Mouse (Mus musculus): Measurements from ENCODE around the gene Dppa3. TPM values are rescaled to one million over a fixed set of nuclear protein-coding genes. Genes with fewer than 3 reads are reported as not detected.
A peak's percentile ranks its signal among the peaks of the same experiment; 100 is the strongest.

Dppa3 gene
- total RNA-seq (2014; fragmentation: Nextera tagmentation), result not detected in 2 replicates
- total RNA-seq (2017), result not detected in 2 replicates

DNA sequence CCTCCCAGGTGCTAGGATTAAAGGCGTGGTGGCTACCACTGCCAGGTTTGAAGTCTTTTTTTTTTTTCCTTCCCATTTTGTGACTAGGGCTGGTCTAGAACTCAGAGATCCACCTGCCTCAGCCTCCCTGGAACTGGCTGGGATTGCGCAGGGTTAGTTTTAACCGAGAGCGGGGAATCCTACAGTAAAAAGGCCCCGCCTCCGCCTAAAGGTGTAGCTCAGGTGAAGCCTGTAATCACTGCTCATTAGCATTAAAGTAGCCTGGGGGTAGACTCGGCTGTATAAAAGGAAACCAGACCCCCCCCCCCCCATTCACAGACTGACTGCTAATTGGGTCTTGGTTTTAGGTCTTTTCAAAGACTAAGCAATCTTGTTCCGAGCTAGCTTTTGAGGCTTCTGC, at the start of gene Dppa3:
TSS of gene Dppa3 (plus strand) at position 301 of the 400 bp plus-strand sequence.
- ATAC-seq (replicated peaks; ENCODE audit: low FRiP score, low TSS enrichment, poor library complexity, severe bottlenecking), result no peak

DNA sequence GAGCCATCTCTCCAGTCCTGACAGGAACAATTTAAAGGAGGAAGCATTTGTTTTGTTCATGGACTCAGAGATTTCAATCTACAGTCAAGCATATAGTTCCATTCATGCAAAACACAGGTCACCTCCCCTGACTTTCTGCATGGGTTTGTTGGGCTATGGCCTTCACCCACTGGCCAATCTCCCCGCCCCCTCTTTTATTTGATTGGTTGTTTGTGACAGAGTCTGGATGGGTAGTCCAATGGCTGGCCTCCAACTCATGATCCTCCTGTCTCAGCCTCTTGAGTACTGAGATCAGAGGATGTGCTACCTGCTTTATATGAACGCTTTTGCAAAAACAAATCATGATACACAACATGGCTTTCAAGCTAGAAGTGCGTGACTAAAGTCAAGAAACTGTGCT, 49.2 kb upstream of the Dppa3 start:
- ATAC-seq (replicated peaks; ENCODE audit: low FRiP score, low TSS enrichment, poor library complexity, severe bottlenecking), result no peak

DNA sequence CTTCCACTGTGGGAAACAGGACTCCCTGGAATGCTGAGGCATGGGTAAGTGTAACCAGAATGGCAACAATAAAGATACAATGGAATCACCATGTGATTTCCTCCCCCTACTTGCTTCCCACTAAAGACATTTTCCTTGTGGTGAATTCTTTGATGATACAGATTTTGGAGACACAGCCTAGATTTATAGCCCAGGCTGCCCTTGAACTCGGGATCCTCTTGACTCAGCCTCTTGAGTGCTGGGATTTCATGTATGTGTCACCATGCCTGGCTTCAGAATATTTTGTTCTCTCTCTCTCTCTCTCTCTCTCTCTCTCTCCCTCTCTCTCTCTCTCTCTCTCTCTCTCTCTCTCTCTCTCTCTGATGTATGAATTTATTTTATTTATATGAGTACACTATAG, 47.1 kb upstream of the Dppa3 start:
- no peak for ATAC-seq (replicated peaks; ENCODE audit: low FRiP score, low TSS enrichment, poor library complexity, severe bottlenecking)

DNA sequence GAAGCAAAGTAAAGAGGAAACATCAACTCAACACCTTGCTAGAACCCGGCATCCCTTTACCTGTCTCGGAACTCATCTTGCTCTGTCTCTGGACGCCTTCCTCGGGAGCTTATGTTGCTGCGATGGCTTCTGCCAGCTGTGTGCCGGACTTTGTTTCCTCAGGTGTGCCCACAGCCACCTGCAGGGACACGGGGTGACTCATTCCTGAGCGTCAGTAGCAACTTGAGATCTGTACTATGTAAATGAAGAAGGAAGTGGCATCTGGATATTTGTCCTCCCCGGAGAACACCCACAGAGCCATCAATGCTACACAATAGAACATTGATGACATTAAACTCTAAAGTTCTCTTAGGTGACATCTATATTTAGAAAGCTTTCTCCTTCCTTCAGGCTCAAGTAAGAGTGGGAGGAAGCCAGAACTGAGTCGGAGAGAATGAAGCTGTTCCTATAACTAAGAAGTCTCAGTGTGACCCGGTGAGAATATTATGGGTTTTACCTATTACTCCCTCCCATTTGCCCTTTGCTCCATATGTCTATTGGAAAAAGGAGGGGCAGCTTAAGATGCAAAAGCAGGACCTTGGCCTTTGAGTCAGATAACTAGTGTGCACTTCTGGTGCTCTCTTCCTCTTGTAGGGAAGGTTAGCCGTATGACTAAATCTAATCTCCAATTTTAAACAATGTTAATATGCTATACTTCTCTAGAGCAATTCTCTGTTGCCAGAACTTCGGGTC, 35.0 kb upstream of the Dppa3 start:
- no peak for ATAC-seq (replicated peaks; ENCODE audit: low FRiP score, low TSS enrichment, poor library complexity, severe bottlenecking)

DNA sequence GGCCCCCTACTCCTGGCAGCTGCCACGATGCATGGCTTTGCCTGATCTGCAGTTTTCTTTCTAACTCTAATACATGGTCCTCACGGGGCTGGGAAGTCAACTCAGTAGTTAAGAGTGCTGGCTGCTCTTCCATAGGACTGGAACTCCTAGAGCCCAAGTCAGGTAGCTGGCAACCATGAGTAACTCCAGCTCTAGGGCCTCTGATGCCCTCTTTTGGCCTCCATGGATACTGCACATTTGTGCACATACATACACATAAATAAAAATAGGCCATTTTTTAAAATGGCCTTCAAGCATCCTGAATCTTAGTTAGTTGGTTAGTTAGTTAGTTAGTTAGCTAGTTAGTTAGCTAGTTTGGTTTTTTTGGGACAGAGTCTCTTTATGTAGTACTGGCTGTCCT, 33.3 kb upstream of the Dppa3 start:
- no peak for ATAC-seq (replicated peaks; ENCODE audit: low FRiP score, low TSS enrichment, poor library complexity, severe bottlenecking)

DNA sequence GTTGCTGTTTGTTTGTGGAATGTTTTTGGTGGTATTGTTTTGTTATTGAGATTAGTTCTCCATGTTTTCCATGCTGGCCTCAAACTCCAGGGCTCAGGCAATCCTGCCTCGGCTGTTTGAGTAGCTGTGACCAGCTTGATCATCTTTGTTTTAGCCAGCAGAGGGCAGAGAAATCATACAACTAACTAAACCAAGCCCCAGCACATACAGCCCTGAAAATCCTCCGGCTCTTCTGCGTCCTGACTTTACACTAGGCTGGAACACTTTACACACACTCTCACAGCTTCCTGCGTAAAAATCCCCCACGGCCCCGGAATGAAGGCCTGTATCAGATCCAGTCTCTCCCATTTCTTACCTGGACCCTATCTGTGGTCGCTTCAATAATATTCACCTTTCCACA, 30.6 kb upstream of the Dppa3 start:
- ATAC-seq (replicated peaks; ENCODE audit: low FRiP score, low TSS enrichment, poor library complexity, severe bottlenecking), result peak; percentile 75

DNA sequence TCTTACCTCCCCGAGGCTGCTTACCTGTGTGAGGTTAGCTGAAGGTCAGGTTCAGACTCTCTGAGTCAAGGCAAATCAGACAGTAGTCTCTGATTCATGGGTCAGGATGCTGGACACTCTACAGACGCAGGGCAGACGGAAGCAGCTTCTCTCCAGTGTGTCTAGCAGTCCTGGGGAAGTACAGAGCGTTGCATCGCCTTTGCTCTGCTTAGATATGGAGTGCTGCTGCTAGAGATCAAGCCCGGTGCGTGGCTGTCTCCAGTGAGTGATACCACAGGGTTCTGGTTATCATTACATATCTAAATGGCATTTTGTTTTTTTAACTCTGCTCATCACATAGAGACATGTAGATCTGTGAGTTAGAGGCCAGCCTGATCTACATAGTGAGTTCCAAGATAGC, 29.6 kb upstream of the Dppa3 start:
- peak; percentile 54; the same call in 1 of the 2 replicates for ATAC-seq (replicated peaks; ENCODE audit: low FRiP score, low TSS enrichment, poor library complexity, severe bottlenecking)

DNA sequence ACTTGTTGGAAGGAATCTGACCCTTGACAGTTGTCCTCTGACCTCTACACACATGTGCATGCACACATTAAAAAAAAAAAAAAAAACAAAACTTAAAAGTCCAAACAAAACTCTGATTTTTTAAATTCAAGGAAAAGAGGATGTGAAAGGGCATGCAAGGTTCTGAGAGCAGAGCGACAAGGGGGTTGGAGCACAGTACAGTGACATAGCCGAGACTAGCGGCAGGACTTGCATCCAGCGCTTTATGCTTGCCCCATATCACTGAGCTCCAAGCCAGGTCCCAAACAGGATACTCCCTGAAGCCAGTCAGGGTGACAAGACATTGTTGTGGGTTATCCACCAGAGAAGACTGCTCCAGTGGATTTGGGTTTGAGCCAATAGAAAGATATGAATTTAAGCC, 28.2 kb upstream of the Dppa3 start:
- ATAC-seq (replicated peaks; ENCODE audit: low FRiP score, low TSS enrichment, poor library complexity, severe bottlenecking), result peak; percentile 32

DNA sequence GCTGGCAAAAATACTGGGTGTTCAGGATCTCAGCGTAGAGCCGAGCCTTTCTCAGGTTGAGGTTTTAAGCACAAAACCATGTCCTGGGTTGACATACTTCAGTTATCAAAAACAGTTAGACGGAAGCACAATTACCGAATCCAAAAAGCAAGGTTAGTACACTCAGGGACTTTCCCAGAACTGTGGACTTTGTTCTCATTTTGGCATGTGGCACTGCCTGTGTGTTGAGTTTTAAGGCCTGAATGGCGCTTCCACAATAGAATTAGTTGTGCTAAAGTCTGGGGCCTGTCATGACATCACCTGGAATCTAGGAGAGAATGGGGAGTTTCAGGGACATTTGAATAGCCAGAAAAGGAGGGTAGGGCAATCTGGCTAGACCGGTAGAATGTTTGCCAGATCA, 27.8 kb upstream of the Dppa3 start:
- no peak for ATAC-seq (replicated peaks; ENCODE audit: low FRiP score, low TSS enrichment, poor library complexity, severe bottlenecking)

DNA sequence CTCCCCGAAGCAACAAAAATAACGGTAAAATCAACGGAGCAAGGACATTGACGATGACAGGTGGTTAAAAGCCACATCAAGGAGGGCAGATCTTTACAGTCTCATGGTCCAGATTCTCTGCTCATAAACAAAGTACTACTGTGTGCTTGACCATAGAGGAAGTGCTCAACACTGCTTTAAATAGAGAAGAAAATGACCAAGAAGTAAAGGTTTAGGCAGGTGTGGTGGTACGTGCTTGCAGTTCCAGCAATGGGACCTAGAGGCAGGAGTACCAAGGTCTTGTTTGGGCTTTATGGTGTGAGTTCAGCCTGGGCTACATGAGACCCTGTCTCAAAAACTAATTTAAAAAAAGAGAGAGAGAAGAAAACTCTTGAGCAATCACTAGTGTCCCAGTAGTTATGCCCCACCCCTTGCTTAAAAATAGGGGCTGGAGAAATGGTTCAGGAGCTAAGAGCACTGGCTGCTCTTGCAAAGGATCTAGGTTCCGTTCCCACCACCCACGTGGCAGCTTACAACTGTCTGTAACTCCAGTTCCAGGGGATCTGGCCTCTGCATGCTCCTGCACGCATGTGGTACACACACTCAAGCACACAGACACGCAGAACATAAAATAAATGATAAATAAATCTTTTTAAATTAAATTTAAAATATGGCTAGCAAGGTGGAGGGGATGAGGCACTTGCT, 27.0 kb upstream of the Dppa3 start:
- ATAC-seq (replicated peaks; ENCODE audit: low FRiP score, low TSS enrichment, poor library complexity, severe bottlenecking), result no peak

DNA sequence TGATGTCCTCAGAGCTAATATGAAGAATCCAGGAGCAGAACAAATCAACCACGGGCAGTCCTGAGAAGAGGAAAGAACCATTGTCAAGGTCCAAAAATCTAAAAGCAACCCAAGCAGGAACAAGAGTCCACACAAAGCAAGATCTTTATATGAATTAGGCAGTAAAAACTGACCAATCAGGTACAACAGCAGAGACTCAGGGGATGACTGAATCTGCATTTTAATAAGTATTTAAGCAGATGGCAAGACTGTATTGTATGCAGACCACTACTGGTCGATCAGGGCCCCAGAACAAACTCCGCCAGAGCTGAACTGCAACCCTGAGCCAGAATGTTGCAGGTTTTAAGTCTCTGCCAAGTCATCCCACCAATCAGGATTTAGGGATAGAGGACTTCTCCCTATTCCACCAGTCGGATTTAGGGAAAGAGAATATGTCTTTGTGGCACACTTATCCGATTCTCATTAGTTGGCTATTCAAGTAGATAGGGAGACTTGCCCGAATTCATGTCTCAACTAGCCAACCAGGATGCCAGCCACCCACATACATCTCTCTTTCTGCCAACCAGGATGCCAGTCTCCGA, 26.1 kb upstream of the Dppa3 start:
- ATAC-seq (replicated peaks; ENCODE audit: low FRiP score, low TSS enrichment, poor library complexity, severe bottlenecking), result no peak

DNA sequence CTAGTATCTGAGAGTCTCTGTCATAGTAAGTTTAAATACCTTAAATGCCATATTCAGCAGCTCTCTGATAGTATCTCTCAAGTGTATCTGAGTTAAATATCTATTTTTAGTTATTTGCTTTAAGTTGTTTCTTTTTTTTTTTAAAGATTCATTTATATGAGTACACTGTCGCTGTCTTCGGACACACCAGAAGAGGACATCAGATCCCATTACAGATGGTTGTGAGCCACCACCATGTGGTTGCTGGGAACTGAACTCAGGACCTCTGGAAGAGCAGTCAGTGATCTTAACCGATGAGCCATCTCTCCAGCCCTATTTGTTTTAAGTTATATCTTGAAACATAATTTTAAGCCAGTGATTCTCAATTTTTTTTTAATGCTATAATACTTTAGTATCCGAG, 25.2 kb upstream of the Dppa3 start:
- ATAC-seq (replicated peaks; ENCODE audit: low FRiP score, low TSS enrichment, poor library complexity, severe bottlenecking), result no peak

DNA sequence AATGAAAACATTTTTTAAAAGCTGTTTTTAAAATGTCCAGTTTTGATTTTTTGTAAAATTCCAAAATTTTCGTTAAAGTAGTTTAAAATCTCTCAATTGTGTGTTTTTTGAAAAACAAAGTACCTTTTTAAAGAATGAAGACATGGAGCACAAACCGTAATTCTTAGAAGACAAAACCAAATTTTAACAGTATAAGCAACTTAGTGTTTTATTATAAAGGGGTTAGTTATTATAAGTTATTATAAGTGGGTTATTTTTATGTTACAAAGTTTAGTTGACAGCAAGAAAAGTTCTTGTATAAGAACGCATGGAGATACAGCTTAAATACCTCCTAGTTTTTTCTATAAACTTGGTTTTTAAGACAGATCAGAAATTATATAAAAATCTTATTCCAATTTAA, 24.6 kb upstream of the Dppa3 start:
- no peak for ATAC-seq (replicated peaks; ENCODE audit: low FRiP score, low TSS enrichment, poor library complexity, severe bottlenecking)

DNA sequence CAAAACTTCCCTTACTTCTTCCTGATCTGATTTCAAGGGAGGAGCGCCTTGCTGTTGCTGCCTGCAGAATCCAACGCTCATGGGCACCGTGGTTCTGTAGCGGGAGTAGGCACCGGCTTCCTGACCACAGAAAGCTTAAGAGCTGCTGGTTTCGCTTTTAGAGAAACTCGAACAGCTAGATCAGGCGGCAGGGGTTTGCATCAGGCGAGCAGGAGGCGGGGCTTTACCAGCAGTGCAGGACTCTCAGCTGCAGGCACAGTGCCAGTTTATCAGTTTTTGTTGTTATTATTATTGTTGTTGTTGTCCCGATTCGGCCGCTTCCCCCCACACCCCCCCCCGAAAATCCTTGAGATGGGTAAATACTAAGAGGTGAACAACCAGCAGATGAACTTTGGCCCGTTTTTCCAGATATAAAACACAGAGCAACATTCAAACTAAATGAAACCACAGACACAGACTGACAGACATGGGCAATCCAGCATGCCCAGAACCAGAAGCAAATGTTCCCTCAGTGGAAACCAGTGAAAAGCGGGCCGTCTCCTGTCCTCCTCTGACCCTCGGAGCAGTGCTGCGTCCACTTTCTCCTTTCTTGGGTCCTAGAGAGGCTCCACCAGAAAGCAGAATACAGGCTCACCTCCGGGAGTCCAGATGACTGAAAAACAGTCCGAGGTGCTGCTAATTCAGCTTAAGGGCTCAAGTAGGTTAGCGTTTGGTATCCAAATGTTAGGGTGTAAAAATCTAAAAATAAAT, 23.8 kb upstream of the Dppa3 start, which contains the start of gene Apobec1:
TSS of gene Apobec1 (minus strand) at position 203 of the 750 bp plus-strand sequence.
- peak; percentile 88 for ATAC-seq (replicated peaks; ENCODE audit: low FRiP score, low TSS enrichment, poor library complexity, severe bottlenecking)

DNA sequence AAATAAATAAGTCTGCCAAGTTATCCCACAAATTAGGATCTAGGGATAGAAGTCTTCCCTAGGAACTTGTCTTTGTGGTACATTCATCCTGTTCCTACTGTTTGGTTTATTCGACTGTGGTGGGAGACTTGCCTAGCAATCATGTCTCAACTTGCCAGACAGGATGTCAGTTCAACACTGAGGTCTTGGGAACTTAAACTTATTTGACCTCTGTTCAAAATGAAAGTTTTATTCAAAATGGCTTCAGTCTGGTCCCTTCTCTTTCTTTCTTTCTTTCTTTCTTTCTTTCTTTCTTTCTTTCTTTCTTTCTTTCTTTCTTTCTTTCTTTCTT, 23.3 kb upstream of the Dppa3 start:
- no peak for ATAC-seq (replicated peaks; ENCODE audit: low FRiP score, low TSS enrichment, poor library complexity, severe bottlenecking)

DNA sequence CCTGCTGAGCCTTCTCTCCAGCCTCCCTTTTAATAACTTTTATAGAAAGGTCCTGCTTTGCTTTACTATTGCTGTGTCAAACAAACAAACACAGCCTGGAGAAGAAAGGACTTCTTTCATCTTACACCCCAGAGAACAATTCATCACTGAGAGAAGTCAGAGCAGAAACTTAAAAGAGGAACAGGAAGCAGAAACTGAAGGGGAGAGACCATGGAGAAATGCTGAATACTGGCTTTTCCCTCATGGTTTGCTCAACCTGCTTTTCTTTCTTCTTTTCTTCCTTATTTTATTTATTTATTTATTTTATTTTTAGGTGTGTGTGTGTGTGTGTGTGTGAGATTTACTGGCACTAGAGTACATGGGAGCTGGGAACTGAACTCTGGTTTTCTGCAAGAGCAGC, 21.9 kb upstream of the Dppa3 start:
- ATAC-seq (replicated peaks; ENCODE audit: low FRiP score, low TSS enrichment, poor library complexity, severe bottlenecking), result no peak

DNA sequence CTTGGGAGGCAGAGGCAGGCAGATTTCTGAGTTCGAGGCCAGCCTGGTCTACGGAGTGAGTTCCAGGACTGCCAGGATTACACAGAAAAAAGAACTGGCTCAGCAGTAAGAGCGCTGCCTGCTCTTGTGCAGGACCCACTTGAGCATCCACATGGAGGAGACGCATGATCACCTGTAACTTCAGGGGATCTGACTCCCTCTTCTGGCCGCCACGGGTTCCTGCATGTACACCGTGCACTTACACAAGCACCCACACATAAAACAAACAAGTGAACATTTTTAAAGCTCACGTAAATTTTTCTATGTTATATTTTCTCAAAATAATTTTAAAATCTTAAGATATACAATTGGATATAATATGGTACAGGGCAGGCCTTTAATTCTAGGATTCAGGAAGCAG, 20.7 kb upstream of the Dppa3 start:
- ATAC-seq (replicated peaks; ENCODE audit: low FRiP score, low TSS enrichment, poor library complexity, severe bottlenecking), result peak; percentile 65

DNA sequence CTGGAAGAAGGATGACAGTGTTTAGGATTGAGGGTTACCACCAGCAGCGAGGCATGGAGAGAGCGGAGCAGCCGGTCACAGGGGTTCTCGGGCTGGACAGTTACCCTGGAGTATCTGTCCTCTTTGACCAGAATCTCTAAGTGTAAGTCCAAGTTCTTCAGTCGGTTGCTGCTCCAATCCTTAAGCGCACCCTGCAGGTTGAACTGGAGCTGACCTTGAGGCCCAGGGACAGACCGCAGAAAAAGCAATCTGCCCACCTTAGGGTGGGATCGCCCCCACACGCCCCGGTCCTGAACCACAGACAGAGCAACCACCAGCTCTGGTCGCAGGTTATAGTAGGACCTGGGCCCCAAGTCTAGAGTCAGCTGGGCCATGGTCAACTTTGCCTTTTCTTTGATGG, 19.5 kb upstream of the Dppa3 start:
- no peak for ATAC-seq (replicated peaks; ENCODE audit: low FRiP score, low TSS enrichment, poor library complexity, severe bottlenecking)

DNA sequence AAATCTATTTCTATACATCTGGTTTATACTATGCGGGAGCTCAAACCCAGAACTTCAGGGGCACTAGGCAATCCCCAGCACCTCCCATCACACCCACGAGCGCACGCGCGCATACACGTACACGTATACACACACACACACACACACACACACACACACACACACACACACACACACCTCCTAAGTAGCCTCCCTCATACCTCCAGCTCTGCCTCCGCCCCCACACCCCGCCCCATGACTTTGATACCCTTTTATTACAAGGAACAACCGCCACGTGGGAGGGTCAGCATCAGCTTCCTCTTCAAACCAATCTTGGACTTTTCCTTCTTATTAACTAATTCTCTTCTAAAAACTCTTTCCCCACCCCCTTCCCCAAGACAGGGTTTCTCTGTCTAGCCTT, 18.5 kb upstream of the Dppa3 start:
- ATAC-seq (replicated peaks; ENCODE audit: low FRiP score, low TSS enrichment, poor library complexity, severe bottlenecking), result no peak
